Mouse (Mus musculus): Measurements from ENCODE around the gene Lrrc36.

Lrrc36 gene

DNA sequence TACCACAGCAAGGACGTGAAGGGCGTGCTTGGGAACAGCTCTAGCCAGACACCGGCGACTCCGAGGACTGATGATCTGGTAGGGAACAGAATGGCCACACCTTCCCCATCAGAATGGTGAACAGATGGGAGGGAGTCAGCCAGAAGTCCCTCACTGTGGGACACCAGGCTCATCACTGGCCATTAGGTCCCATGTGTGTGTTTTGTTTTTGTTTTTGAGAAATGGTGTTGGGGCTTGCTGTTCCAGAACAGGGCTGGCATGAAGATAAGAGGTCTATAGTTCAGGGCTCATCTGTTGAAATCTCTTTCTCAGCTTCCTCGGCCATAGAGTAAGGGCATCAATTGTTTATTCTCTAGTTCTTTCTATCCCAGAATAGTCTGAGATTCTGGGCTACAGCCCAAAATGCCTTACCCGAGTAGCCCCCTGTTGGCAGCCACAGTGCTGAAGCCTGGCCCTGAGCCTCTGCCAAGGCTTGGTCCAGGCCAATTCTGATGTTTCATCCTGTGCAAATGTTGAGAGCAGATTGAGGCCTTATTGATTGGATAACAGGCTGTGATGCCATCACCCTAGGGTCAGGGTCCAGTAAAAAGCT lies 53.4 kb downstream of the Lrrc36 start:
- in situ Hi-C loops (cut with MseI, MboI): no loop called here

DNA sequence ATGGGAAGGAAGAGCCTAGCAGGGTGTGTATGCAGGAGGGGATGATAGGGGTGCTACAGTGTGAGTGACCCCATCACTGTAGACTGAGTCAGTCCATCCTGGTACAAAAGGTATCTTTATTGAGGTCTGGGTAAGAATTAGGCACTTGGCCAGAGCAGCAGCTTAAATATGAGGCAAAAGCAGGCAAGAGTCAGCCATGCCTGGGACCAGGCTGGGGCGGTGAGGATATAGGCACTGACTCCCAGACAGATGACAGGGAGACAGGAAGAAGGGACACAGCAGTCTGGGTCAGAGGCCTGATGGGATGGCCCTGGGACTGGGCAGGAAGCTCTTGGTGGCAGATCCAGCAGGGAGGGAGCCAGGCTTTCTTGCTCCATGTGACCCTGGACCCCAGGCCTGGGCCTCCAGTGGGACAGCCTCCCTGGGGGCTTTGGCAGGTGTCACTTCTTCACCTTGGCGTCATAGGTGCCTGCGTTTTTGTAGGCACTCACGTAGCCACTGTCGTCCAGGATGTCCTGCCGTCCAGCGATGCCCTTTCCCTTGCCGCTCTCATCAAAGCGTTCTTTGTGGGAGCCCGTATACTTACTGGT lies 54.1 kb downstream of the Lrrc36 start:
- in situ Hi-C loops (cut with MseI, MboI): no loop called here

DNA sequence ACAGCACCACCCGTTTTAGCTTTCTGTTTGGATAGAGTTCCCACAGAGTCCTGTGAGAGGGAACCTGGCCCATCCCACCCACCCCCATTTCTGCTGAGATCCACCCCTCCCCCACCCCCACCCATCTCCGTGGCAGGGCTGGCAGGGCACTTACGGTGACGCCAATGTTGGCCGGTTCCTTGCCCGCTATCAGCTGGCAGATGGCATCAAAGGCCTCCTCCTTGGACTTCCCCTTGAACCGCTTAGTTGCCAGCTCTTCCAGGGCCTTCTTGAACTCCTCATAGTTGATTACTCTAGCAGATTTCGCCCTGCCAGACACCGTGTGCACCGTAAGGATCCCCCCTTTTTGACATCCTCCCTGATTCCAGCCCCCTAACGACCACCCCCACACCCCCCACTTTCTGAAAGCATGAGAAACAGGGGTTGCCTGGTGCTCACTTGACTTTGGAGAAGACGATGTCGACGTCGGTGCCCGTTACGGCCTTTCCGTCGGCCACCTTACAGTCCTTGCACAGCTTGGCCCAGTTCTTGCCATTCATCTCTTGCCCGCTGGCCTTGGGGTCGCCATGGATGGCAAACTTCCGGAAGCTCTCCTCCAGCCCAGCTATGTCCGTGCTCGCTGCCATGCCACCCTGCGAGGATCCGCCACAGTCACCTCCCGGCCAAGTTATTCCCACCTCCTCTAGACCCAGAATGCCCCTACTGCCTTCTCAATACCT lies 54.8 kb downstream of the Lrrc36 start:
- in situ Hi-C loops (cut with MseI, MboI): no loop called here

DNA sequence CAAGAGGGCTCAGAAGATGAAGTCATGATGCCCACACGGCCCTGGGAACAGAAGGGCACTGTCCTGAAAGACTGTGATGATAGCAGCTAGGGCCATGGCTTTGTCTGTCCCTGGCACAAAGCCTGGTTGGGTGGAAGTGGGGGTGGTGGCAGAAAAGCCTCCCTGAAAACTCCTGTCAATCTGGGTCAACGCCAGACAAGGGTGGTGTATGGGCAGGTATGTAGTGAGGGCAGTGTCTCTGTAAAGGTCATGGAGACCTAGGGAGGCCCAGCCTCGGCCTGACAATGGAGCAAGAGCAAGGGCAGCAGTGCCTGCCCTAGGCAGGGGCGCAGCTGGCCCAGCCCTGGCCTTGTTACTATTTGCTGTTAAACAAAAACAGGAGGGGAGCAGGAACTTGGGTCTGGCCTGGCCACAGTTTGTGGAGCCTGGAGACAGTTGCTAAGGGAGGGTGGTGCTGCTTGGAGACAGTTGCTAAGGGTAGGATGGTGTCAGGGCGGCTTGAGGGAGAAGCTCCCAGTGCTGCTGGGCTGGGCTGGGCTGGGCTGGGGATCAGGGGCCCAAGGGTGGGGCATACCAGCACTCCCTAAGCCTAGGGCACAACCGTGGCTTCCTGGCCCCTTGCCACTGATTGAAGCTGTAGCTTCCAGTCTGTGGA lies 55.8 kb downstream of the Lrrc36 start:
- in situ Hi-C loops (cut with MseI, MboI): no loop called here

DNA sequence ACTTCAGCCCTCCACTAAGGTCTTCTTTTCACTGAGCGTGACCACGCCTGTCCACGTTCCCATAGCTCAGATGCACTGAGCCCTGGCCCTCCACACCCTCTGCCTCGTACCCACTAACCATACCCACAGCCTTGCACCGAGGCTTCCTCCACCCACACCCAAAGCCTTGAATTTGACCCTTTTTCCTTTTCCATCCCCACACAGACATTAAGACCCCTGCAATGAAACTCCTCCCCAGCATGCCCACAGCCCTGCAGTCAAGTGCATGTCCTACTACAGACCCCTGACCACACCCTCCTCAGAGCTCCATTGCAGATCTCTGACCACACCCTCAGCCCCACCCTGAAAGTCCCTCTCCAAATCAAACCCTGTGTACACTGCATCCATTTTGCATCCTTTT lies 56.4 kb downstream of the Lrrc36 start:
- in situ Hi-C loops (cut with MseI, MboI): no loop called here

DNA sequence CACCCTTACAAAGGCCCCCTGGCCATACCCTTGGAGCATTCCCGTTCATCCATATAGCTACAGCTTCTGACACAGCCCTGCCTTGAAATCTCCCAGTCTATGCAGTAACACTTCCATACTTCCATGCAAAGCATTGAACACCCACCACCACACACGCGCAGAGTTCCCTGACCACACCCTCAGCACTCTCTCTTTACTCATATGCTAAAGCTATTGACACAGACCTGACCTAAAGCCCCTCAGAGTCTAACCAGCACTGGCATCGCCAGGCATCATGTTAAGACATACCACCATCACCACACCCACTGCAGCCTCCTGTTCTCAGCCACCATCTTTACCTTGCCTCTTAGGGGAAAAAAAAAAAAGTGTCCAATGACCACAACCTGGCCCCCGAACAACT lies 56.9 kb downstream of the Lrrc36 start:
- in situ Hi-C loops (cut with MseI, MboI): no loop called here

DNA sequence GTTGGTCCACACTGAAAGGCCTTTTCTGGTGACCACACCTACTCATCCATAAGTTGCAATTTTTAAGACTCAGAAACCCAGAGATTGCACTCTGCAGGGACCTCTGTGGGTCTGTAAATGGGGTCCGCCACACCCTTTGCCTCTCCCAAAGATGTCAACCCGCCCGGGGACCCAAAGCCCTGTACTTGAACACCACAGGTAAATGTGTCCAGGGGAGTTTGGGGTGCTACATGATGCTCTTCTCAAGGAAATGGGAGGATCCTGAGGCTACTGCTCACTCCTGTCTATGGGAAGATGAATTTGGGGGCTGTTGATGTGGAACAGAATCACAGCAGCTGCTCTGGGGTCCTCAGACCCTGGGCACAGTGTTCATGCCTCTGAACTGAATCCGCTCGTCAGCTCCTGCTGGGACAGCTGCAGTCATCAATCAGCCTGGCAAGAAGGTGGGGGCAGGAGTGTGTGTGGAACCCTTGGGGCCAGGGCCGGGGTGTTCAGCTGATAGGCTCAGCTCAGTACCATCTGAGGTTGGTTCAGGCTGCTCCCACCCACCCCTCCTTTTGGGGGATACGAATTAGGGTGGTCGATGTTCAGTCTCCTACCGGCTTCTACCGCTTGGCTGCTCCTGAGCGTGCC lies 57.4 kb downstream of the Lrrc36 start:
- in situ Hi-C loops (cut with MseI, MboI): no loop called here

DNA sequence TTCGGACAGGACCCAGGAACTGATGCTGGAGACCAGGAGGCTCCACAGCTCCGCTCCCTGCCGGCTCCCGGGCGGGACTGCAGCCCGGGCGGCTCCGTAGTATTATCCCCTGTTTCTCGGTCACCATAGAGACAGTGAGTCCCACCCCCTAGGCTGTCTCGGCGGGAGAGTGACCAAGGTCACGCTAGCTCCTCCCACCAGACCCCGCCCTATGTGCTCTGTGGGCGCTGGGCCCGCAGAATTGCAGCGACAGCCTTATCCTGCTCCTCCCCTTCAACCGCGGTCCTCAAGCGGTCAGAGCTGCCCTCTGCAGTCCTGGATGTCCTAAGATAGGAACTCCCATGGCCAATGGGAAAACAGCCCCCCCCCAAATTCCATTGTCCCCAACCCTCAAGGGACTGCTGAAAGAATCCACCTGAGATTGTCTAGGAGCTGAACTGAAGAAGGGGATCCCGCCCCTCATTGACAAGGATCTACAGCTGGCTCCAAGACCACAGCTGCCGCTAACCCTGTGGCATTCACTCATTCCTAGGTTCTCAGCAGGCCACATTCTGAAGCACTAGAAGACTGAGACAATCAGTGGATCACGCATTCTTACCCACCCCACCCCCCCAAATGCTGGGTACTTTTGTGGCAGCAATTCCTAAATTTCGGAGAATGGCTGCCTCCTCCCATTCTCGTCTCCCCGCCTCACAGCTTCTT lies 58.1 kb downstream of the Lrrc36 start, which contains the start of gene Tppp3:
Tppp3 (minus strand) TSS at position 213 of the 702 bp plus-strand sequence.
- in situ Hi-C loops (cut with MseI, MboI): no loop called here

DNA sequence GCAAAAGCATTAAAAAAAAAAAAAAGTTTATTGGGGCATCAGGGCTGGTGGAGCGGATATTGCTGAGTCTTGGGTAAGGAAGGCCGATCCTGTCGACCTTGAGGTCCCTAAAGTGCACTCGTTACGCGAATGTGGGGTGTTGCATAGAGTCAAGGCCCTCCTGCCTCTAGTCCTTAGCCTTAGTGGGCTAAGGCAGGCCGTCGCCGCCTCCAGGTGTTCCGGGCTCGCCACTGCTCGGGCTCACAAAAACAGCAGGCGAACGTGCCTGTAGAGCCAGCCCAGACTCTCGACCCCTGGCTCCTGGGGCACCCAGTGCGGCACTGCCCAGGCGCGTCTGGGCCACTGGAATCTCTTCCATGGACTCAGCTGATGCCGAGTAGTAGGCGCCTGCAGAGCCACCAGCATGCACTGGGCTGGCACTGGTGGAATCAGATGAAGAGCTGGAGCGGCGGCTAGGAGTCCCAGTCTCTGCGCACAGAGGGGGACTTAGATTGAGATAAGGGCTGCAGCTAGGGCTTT lies 59.1 kb downstream of the Lrrc36 start:
- in situ Hi-C loops (cut with MseI, MboI): no loop called here

DNA sequence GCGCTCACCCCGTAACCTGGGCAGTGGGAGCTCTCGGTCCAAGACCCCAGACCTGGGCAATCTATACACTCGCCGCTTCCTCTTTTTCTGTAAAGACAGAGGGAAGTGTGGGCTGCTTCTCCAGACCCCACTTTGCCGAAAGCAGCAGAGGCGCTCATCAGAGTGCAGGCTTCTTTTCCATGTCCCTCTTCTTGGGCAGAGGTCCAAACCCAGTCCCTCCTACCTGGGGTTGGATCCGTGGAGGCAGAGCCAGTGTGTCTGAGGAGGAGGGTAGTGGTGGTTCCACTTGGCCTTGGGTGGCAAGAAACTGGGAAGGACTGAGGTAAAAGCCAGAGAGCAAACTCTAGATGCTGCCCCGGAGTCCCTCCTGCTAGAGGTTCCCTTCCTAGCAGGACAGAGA lies 59.6 kb downstream of the Lrrc36 start:
- in situ Hi-C loops (cut with MseI, MboI): no loop called here

DNA sequence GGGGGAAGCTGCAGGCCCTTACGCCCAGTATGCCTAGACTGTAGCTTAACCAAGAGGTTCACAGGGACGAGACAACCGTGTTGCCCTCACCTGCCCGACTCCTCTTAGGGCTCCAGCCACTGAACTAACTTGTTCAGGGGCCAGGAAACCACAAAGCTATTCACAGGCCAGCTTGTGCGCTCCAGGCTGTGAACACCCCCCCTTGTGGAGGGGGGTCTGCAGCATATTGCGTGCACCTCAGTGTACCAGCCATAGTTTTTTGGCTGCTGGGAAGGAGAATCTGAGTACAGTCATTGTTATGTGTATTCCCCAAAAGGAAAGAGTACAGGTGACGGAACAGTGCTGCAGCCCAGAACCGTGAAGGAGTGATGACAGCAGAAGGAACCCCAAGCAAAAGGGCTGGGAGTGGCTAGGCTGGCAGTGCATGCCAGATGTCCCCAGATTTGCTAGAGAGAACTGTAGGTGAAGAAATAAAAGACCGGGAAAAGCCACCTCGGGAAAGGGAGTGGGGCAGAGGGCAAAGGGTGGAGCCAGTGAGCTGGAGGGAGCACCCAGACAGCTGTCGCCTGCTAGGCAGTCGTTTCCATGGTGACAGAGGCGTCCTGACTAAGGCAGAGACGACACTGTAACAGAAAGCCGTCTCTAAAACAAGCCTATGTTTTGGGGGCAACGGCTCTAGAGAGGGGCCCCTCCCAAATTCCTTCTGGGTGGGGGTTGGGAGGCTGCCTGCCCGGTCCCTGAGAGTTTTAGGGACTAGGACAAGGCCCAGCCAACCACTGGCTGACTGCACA lies 60.6 kb downstream of the Lrrc36 start:
- in situ Hi-C loops (cut with MseI, MboI): no loop called here

DNA sequence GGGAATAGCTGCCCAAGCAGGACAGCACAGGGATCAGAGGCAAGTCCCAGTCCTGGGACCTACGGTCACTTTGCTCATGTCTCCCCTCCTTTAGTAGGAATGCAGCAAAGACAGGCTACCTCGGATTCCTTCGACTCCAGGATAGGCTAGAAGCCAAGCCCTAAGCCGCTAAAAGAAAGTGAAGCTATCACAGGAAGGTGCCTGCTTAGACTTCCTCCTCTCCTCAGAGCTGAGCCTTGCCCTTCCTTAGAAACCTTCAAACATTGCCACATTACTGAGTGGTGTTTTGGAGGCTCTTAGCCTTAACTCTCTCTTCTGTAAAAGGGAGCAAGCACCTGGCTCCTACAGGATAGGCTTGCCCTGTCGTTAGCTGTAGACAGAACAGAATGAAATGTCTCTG lies 61.3 kb downstream of the Lrrc36 start:
- in situ Hi-C loops (cut with MseI, MboI): no loop called here

DNA sequence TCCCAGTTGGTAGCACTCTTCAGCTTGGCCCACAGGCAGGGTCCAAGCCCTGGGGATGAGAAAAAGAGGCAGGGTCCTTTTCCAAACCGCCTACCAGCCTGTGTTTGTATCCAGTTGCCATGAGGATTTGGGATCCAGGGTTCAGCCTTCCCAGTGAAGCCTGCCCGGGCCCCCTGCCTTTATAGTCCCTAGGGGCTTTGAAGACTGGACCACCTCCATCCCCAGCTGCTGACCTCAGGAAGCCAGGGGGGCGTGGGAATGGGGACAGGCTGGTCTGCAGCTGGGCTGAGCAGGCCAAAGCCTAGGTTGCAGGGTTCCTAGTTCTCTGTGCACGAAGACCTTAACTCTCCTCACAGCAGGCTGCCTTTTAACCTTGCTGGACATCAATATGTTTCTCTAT lies 61.9 kb downstream of the Lrrc36 start:
- in situ Hi-C loops (cut with MseI, MboI): no loop called here

DNA sequence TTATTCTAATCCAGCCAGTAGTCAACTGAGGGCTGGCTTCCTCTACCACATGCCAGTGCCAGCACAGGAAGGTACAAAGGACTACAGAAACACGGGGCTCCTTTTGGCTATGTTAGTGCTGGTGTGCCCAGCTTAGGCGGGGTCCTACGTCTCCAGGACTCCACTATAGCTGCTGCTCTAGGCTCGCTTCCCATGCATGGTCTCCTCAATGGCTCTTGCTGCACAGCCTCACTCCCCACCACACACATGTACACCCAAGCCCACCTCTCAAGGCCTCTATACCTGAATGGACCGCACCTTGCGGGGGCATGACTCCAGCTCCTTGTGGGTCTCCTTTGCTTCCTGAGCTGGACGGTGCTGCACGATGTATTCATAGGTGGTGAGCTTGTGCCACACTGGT lies 62.4 kb downstream of the Lrrc36 start:
- in situ Hi-C loops (cut with MseI, MboI): no loop called here

DNA sequence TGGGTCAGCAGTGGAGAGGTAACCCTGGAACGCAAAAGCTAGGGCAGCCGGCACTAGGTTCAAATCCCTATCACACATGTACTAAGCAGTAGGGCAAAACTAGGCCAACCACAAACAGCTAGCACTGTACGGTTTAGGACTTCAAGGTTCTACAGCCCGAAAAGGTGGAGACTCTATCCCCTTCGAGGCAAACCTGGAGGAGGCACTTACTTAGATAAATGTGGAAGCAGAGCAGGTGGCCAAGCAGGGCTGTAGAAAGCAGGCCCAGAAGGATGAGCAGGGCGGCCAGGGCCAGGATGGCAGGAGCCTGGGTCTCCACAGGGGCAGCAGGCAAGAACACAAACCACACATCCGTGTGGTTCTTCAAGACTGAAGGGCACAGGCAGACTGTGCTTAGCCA lies 62.8 kb downstream of the Lrrc36 start:
- in situ Hi-C loops (cut with MseI, MboI): no loop called here

DNA sequence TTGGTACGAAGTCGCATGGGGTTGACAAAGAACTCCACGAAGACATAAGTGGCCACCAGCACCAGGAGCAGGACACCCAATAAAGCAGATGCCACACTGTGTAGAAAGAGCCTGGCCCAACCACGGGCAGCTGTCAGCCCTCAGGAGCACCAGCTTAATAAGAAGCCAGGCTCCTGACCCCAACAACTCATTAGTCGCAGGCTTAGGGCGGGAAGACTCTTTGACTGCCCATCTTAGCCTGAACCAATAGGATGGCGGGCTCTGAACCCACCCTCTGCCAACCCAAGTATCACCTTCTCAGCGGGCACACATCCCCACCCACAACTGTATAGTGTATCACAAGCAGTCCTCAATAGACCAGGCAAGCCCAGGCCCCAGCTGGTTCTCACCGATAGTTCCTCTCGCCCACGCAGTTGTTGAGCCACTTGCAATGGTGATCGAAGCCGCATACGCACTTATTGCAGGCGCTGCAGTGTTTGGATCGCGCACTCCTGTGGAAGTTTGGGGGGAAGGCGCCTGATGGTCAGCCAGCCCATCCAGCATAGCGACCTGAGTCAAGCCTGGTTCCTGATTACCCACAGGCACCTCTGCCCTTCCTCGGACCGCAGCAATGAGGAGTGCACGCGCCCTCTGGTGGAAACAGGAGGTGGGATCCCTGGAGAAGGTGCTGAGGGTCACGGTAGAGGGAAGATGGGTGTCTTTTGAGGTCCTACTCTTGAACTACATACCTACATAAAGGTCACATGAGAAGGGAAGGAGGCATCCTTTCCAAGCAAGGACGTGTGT lies 63.5 kb downstream of the Lrrc36 start:
- in situ Hi-C loops (cut with MseI, MboI): no loop called here

DNA sequence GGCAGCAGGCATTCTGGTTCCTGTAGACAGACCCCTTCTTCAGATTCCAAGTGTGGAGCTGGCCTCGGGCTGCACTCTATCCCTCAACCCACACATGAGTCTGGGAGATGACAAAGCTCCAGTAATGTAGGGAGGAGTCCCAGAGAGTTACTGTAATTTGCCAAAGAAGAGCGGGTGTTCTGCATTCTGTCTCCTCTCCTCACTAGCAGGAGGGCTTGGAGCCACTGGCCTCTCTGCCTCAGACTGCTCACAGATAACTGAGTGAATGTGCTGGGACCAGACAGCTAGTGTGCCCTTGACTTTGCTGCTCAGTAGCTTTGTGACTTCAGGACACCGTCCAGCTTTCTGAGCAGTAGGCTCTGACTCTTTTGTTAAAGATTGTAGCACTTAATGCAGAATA lies 64.4 kb downstream of the Lrrc36 start:
- in situ Hi-C loops (cut with MseI, MboI): no loop called here

DNA sequence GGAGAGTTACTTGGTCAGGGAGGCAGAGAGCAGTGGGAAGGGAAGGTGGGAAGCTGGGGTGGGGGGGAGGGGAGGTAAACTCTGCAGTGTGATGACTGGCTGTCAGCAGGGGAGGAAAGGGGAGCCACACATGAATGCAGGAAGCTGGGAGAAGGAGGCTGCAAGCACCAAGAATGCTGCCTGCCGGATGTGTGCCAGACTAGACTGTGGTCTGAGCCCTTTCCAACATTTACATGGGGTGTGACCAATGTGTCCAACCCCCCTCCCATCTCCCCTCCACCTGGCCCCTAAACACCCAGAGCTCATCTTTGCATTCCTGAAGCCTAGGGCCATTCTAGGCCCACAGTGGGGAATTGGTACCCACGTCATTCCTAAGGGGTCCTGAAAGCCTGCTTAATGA lies 67.6 kb downstream of the Lrrc36 start:
- in situ Hi-C loops (cut with MseI, MboI): no loop called here

DNA sequence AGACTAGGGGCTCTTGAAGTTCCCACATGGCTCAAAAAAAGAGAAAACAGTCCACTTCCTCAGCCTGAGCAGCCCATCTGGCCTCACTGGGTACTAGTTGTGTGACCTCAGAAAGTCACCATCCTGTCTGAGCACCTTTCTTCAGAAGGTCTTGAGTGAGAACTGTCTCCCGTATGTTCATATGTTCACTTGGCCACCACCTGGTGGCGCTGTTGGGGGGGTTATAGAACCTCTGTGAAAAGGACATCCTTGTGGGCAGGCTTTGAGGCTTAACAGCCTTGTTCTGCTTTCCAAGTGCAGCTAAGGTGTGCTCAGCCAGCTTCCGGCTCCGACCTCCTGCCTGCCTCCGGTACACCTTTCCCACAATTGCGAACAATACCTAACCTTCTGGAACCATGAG lies 68.1 kb downstream of the Lrrc36 start:
- in situ Hi-C loops (cut with MseI, MboI): no loop called here

DNA sequence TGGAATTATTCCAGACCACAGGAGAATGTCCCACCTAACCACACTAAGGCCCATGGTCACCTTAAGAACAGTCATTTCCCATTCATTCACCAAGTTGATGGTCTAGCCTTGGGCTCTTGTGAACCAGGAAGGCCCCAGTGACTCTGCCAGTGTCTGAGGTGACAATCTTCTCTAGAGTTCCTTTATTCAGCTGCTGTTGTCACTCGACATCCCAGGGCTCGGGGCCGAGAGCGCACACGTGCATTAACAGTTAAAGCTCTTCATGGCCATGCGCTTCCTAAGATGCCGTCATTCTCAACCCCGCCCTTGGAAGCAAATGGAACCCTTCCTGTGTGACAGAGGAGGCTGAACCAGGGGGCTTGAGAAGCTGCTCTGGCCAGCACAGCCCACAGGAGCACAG lies 68.8 kb downstream of the Lrrc36 start:
- in situ Hi-C loops (cut with MseI, MboI): no loop called here

Data from mouse trophoblast stem cell (cell line).